Mouse (Mus musculus) hindbrain, postnatal 0 days (tissue): ENCODE results near the gene Xpo4. TPM values are rescaled to one million over a fixed set of nuclear protein-coding genes. Genes with fewer than 3 reads are reported as not detected.
A peak's percentile ranks its signal among the peaks of the same experiment; 100 is the strongest.

Experiments
- ATAC-seq: fragments of 200-750 bp; cut with Nextera tagmentation; 2 replicates; pipeline ENCODE4 v1.8.0; 2017; ENCODE audit warnings: mild to moderate bottlenecking, moderate TSS enrichment, moderate library complexity
- DNase-seq: peaks from one replicate; pipeline ENCODE4 v3.0.0-alpha.2; 2015; ENCODE audit warnings: low spot score
- H3K27ac ChIP-seq: fragments of 300-500 bp; sonication (generic); 2 replicates; pipeline ENCODE4 v1.5.1; 2014; ENCODE audit warnings: mild to moderate bottlenecking
- H3K27me3 ChIP-seq: fragments of 300-500 bp; sonication (generic); 2 replicates; pipeline ENCODE4 v1.6.1; 2014; ENCODE audit warnings: low read length, mixed read lengths; ENCODE audit not compliant: insufficient read depth
- H3K36me3 ChIP-seq: fragments of 300-500 bp; sonication (generic); 2 replicates; pipeline ENCODE4 v1.6.1; 2014; ENCODE audit warnings: low read length, mixed read lengths; ENCODE audit not compliant: insufficient read depth
- H3K4me1 ChIP-seq: fragments of 300-500 bp; sonication (generic); 2 replicates; pipeline ENCODE4 v1.6.1; 2014; ENCODE audit warnings: antibody characterized with exemption, low read length, mixed read lengths; ENCODE audit not compliant: insufficient read depth
- H3K4me2 ChIP-seq: fragments of 300-500 bp; sonication (generic); 2 replicates; pipeline ENCODE4 v1.6.1; 2014; ENCODE audit warnings: low read depth, mild to moderate bottlenecking, low read length, moderate library complexity, mixed read lengths
- H3K4me3 ChIP-seq: fragments of 300-500 bp; sonication (generic); 2 replicates; pipeline ENCODE4 v1.5.1; 2014; ENCODE audit warnings: low read length
- H3K9ac ChIP-seq: fragments of 300-500 bp; sonication (generic); replicated peaks from 2 replicates; pipeline ENCODE4 v1.6.1; 2014; ENCODE audit warnings: mild to moderate bottlenecking, low read length, moderate library complexity, mixed read lengths
- H3K9me3 ChIP-seq: fragments of 300-500 bp; sonication (generic); 2 replicates; pipeline ENCODE4 v1.6.1; 2016; ENCODE audit warnings: low read length, mixed read lengths
- CTCF ChIP-seq: IDR thresholded peaks from 2 replicates; pipeline ENCODE4 v1.5.1; 2016; ENCODE audit warnings: antibody characterized with exemption, control low read depth, low read depth
- WGBS: fragments of 180-500 bp; shearing (Covaris S2); extraction: QIAGEN DNeasy Blood & Tissue Kit; methylation state at CpG from one replicate; pipeline ENCODE4 v1.1.7; 2014; 5-methylcytosine and 5-hydroxymethylcytosine counted together
- polyA plus RNA-seq: library from polyadenylated mRNA; unstranded; fragments of >200 nt; fragmentation: Nextera tagmentation; extraction: Ambion mirVana; gene quantifications from 2 replicates; pipeline ENCODE4 v1.2.1, GENCODE M21; 2015
- total RNA-seq: library from RNA; depleted of rRNA; stranded (reverse); fragments of >200 nt; gene quantifications from 2 replicates; pipeline ENCODE4 v1.2.3, GENCODE M21; 2014

The Xpo4 gene
- total and polyA plus RNA-seq, 2 experiments from 2014 or later: 10.1 to 12.4 TPM

- Histone ChIP-seq H3K27me3 (no peaks in the 10 kb centered on the region), H3K9ac (no peak overlapping the region), H3K9me3 (no peaks in the 10 kb centered on the region), H3K4me1 (no peaks in the 10 kb centered on the region), H3K36me3 (no peaks in the 10 kb centered on the region), H3K4me3 (no peak overlapping the region), H3K4me2 (no peak overlapping the region), H3K27ac (no peak overlapping the region)
- no peak for TF ChIP-seq CTCF
- no peak for DNase-seq
- no peak for ATAC-seq
- 88% methylated on average over 6 of the region's 6 CpGs for WGBS
Measured at GRCm38 (mm10) chr14:57686647-57687046, 21.4 kb upstream of the Xpo4 start.

- 4% methylated on average over 1 of the region's 1 CpGs for WGBS
- H3K27ac ChIP-seq: no peak overlapping the region
- no peaks in the 10 kb centered on the region for H3K36me3 ChIP-seq
- no peak overlapping the region for H3K9ac ChIP-seq
- no peak overlapping the region for H3K4me2 ChIP-seq
- peak; percentile 78 for ATAC-seq
- no peak overlapping the region for H3K4me3 ChIP-seq
- DNase-seq: peak; percentile 74
- no peaks in the 10 kb centered on the region for H3K9me3 ChIP-seq
- TF ChIP-seq CTCF: peak; percentile 87
- no peaks in the 10 kb centered on the region for H3K4me1 ChIP-seq
- H3K27me3 ChIP-seq: no peaks in the 10 kb centered on the region
Measured at GRCm38 (mm10) chr14:57684579-57684978, 19.3 kb upstream of the Xpo4 start.

GRCm38 (mm10) chr14:57682751-57683150, 17.5 kb upstream of the Xpo4 start:
- DNase-seq (no peak), ATAC-seq (no peak)
- no peaks in the 10 kb centered on the region for H3K36me3 ChIP-seq
- no peak overlapping the region for H3K27ac ChIP-seq
- no peaks in the 10 kb centered on the region for H3K4me1 ChIP-seq
- no peak overlapping the region for H3K9ac ChIP-seq
- 91% methylated on average over 4 of the region's 4 CpGs for WGBS
- H3K9me3 ChIP-seq: no peaks in the 10 kb centered on the region
- no peak overlapping the region for H3K4me3 ChIP-seq
- no peaks in the 10 kb centered on the region for H3K27me3 ChIP-seq
- TF ChIP-seq CTCF: no peak
- no peak overlapping the region for H3K4me2 ChIP-seq

- H3K36me3 ChIP-seq: no peaks in the 10 kb centered on the region
- WGBS: 34% methylated on average over 5 of the region's 5 CpGs
- no peaks in the 10 kb centered on the region for H3K4me1 ChIP-seq
- no peak overlapping the region for H3K4me2 ChIP-seq
- H3K27ac ChIP-seq: no peak overlapping the region
- no peaks in the 10 kb centered on the region for H3K27me3 ChIP-seq
- TF ChIP-seq CTCF: peak; percentile 90
- H3K9ac ChIP-seq: no peak overlapping the region
- peak; percentile 93 for DNase-seq
- peak; percentile 88 for ATAC-seq
- H3K4me3 ChIP-seq: no peak overlapping the region
- H3K9me3 ChIP-seq: no peaks in the 10 kb centered on the region
Measured at GRCm38 (mm10) chr14:57679958-57680535, 14.8 kb upstream of the Xpo4 start.

- Histone ChIP-seq H3K36me3 (no peaks in the 10 kb centered on the region), H3K4me3 (no peak overlapping the region), H3K4me2 (no peak overlapping the region), H3K9ac (no peak overlapping the region), H3K9me3 (no peaks in the 10 kb centered on the region), H3K27me3 (no peaks in the 10 kb centered on the region), H3K27ac (no peak overlapping the region), H3K4me1 (no peaks in the 10 kb centered on the region)
- ATAC-seq (0 out of 2 replicates have a peak, but pooled peaks have one; percentile 5), DNase-seq (no peak)
- no peak for TF ChIP-seq CTCF
- 41% methylated on average over 1 of the region's 1 CpGs for WGBS
Measured at GRCm38 (mm10) chr14:57679523-57679922, 14.3 kb upstream of the Xpo4 start.

GRCm38 (mm10) chr14:57675481-57675880, 10.3 kb upstream of the Xpo4 start:
- TF ChIP-seq CTCF: no peak
- no peak overlapping the region for H3K4me3 ChIP-seq
- ATAC-seq: no peak
- no peak overlapping the region for H3K27ac ChIP-seq
- no peaks in the 10 kb centered on the region for H3K4me1 ChIP-seq
- WGBS: 49% methylated on average over 2 of the region's 2 CpGs
- peak; percentile 17 for DNase-seq
- no peak overlapping the region for H3K9ac ChIP-seq
- no peaks in the 10 kb centered on the region for H3K9me3 ChIP-seq
- no peak overlapping the region for H3K4me2 ChIP-seq
- H3K36me3 ChIP-seq: no peaks in the 10 kb centered on the region
- H3K27me3 ChIP-seq: no peaks in the 10 kb centered on the region

- ATAC-seq: no peak
- peak overlapping the region; percentile 93; the same call in 1 of the 2 replicates for H3K27ac ChIP-seq
Measured at GRCm38 (mm10) chr14:57665628-57665950, 359 bp upstream of the Xpo4 start.

More at GRCm38 (mm10) chr14:57665628-57665950, 359 bp upstream of the Xpo4 start:
- TF ChIP-seq CTCF: no peak
- H3K9me3 ChIP-seq: no peaks in the 10 kb centered on the region
- no peak for DNase-seq
- no peaks in the 10 kb centered on the region for H3K36me3 ChIP-seq
- peak overlapping the region; percentile 99 for H3K4me2 ChIP-seq
- peak overlapping the region; percentile 86 for H3K9ac ChIP-seq
- peaks cover 11% of the 10 kb centered on the region; the same call in 1 of the 2 replicates for H3K4me1 ChIP-seq
- peak overlapping the region; percentile 91 for H3K4me3 ChIP-seq
- WGBS: 13% methylated on average over 10 of the region's 10 CpGs
- no peaks in the 10 kb centered on the region for H3K27me3 ChIP-seq
